Mouse (Mus musculus) embryonic facial prominence, embryonic 10.5 days (tissue): ENCODE measurements at regions not wholly inside any gene's neighbourhood (a gene's known extent, or its start where the extent isn't known, plus 50 kb on each side); places are given as distances from the start of the nearest gene placed in this dataset.
A peak's percentile ranks its signal among the peaks of the same experiment; 100 is the strongest.

ENCODE experiments used
- DNase-seq: peaks from one replicate; pipeline ENCODE4 v3.0.0-alpha.2; 2017; ENCODE audit warnings: low spot score
- H3K27ac ChIP-seq: fragments of 300-500 bp; sonication (generic); replicated peaks from 2 replicates; pipeline ENCODE4 v1.5.1; 2016; ENCODE audit warnings: mild to moderate bottlenecking
- H3K27me3 ChIP-seq: fragments of 300-500 bp; sonication (generic); replicated peaks from 2 replicates; pipeline ENCODE4 v1.6.1; 2016; ENCODE audit warnings: low read depth, mild to moderate bottlenecking; ENCODE audit not compliant: poor library complexity, severe bottlenecking
- H3K36me3 ChIP-seq: fragments of 300-500 bp; sonication (generic); replicated peaks from 2 replicates; pipeline ENCODE4 v1.6.1; 2016; ENCODE audit warnings: mild to moderate bottlenecking, moderate library complexity
- H3K4me1 ChIP-seq: fragments of 300-500 bp; sonication (generic); 2 replicates; pipeline ENCODE4 v1.6.1; 2016
- H3K4me3 ChIP-seq: fragments of 300-500 bp; sonication (generic); 2 replicates; pipeline ENCODE4 v1.5.1; 2016; ENCODE audit warnings: mild to moderate bottlenecking, moderate library complexity
- H3K9me3 ChIP-seq: fragments of 300-500 bp; sonication (generic); 2 replicates; pipeline ENCODE4 v1.6.1; 2016; ENCODE audit warnings: mild to moderate bottlenecking
- WGBS: fragments of 180-500 bp; shearing (Covaris S2); methylation state at CpG from one replicate; pipeline ENCODE4 v1.1.7; 2016; 5-methylcytosine and 5-hydroxymethylcytosine counted together

- peak; percentile 50 for DNase-seq
- 37% methylated on average over 11 of the region's 11 CpGs for WGBS
- Histone ChIP-seq H3K9me3 (no peaks in the 10 kb centered on the region), H3K27ac (peak overlapping the region; percentile 81; the same call in 1 of the 2 replicates), H3K36me3 (no peaks in the 10 kb centered on the region), H3K4me3 (no peak overlapping the region), H3K4me1 (peaks cover 51% of the 10 kb centered on the region), H3K27me3 (no peaks in the 10 kb centered on the region)
Measured at GRCm38 (mm10) chr9:14175041-14175881, 99.6 kb upstream of the Sesn3 start.

GRCm38 (mm10) chr9:14179777-14180176 is 95.1 kb upstream of the Sesn3 start:
- no peaks in the 10 kb centered on the region for H3K36me3 ChIP-seq
- H3K4me1 ChIP-seq, result peaks cover 37% of the 10 kb centered on the region
- H3K9me3 ChIP-seq, result no peaks in the 10 kb centered on the region
- H3K27ac ChIP-seq, result no peak overlapping the region
- no peak for DNase-seq
- 85% methylated on average over 1 of the region's 1 CpGs for WGBS
- H3K27me3 ChIP-seq, result no peaks in the 10 kb centered on the region
- H3K4me3 ChIP-seq, result no peak overlapping the region

DNA sequence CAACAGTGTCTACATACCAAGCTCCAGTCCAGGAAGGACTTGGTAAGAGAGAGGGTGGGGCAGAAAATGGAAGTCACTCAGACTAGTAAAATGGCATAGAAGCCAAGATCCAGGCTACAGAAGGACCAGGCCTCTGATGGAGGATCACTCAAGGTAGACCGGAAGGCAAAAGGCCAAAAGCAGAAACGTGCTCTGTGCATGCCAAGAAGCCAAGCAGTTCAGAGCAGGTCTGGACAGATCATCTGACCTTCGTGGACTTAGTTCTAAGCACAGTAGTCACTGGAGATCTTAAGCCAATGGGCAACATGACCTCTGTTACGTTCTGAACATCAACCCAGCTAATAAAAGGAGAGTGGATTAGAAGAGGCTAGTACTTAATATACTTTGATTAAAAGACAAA is 90.6 kb upstream of the Sesn3 start:
- no peaks in the 10 kb centered on the region for H3K9me3 ChIP-seq
- no peaks in the 10 kb centered on the region for H3K27me3 ChIP-seq
- WGBS, result 87% methylated on average over 4 of the region's 4 CpGs
- no peak for DNase-seq
- no peak overlapping the region for H3K27ac ChIP-seq
- H3K36me3 ChIP-seq, result no peaks in the 10 kb centered on the region
- H3K4me1 ChIP-seq, result peaks cover 17% of the 10 kb centered on the region
- H3K4me3 ChIP-seq, result no peak overlapping the region

DNA sequence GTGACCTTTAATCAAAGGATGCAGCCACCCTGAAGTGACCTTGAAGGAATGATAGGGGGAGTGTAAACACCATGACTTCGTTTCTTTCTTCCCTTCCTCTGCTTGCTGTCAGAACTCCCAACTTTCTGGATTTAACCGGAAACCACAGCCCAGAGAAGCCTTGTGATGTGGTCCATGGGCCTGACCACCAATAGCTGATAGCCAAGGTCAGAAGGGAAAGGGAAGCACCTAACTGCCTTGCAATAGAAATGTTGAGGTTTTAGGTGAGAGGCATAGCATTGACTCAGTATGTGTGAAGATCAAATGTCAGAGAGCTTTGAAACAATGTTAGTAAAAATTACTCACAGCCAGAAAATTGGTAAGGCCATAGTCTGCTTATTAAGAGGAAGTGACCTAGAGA is 89.2 kb upstream of the Sesn3 start:
- no peak for DNase-seq
- Histone ChIP-seq H3K27me3 (no peaks in the 10 kb centered on the region), H3K4me3 (no peak overlapping the region), H3K27ac (no peak overlapping the region), H3K36me3 (no peaks in the 10 kb centered on the region), H3K4me1 (peaks cover 16% of the 10 kb centered on the region), H3K9me3 (no peaks in the 10 kb centered on the region)
- WGBS, result 67% methylated on average over 2 of the region's 2 CpGs

DNA sequence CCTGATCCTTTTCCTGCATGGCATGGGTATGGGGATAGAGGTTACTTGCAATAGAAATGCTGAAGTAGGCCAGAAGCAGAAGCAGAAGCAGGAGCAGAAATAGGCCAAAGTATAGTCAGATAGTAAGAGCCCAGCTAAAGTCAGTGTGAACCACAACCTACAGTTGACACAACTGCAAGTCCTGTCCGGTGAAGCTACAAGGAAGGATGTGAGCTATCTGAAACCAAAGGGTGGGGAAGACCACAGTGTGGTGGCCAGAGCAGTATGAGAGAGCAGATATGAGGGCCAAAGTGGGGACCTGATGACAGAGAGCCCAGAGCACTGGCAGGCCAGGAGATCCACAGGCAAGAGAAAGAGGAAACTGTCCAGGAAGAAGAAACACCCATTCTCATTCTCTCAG is 87.1 kb upstream of the Sesn3 start:
- WGBS, result 94% methylated on average over 1 of the region's 1 CpGs
- DNase-seq, result no peak
- H3K27me3 ChIP-seq, result no peaks in the 10 kb centered on the region

DNA sequence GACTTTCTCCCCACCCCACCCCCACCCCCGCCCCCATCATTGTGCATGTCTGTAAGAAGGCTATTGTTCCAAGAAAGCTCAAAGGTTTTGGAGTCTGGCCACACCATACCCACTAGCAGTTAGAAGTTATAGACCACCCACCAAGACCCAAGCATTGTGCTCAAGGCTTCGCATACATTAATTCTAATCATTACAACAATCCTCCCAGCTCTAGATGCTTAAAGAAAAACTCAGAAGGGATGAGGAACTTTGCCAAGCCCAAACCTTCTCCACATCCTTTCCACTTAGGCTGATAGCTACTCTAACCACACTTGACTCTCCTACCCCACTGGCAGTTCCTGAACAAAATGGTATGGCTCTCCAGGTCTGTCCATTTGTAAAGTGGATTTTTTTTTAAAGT is 86.4 kb upstream of the Sesn3 start:
- no peak for DNase-seq
- Histone ChIP-seq H3K4me1 (peaks cover 17% of the 10 kb centered on the region), H3K36me3 (no peaks in the 10 kb centered on the region), H3K27ac (no peak overlapping the region), H3K4me3 (no peak overlapping the region), H3K27me3 (no peaks in the 10 kb centered on the region), H3K9me3 (no peaks in the 10 kb centered on the region)
- 82% methylated on average over 2 of the region's 2 CpGs for WGBS

More for the DNA sequence above, 87.1 kb upstream of the Sesn3 start:
- H3K4me3 ChIP-seq, result no peak overlapping the region
- H3K4me1 ChIP-seq, result peaks cover 20% of the 10 kb centered on the region
- H3K9me3 ChIP-seq, result no peaks in the 10 kb centered on the region
- H3K36me3 ChIP-seq, result no peaks in the 10 kb centered on the region
- H3K27ac ChIP-seq, result no peak overlapping the region

DNA sequence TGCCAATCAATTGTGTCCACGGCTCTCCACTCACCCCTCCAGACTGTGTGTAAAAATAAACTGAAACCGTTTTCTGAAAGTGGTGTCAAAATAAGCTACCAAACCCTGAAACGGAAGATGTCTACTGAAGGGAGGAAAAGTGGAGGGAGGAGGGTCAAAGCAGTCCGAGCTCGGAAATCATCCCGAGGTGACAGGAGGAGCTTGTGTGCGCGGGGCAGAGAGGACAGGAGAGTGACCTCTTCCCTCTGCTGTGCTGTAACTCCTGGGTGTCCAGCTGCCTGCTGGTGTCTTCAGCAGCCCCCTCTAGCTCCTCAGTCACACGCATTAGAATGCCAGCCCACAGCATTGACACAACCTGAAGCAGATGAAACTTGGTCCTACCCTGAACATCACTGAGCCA is 84.2 kb upstream of the Sesn3 start:
- 71% methylated on average over 9 of the region's 9 CpGs for WGBS
- Histone ChIP-seq H3K27ac (no peak overlapping the region), H3K4me3 (no peak overlapping the region), H3K9me3 (no peaks in the 10 kb centered on the region), H3K4me1 (peaks cover 14% of the 10 kb centered on the region), H3K27me3 (no peaks in the 10 kb centered on the region), H3K36me3 (no peaks in the 10 kb centered on the region)
- no peak for DNase-seq

- WGBS, result 94% methylated on average over 5 of the region's 5 CpGs
- Histone ChIP-seq H3K9me3 (no peaks in the 10 kb centered on the region), H3K27ac (no peak overlapping the region), H3K27me3 (no peaks in the 10 kb centered on the region), H3K4me3 (no peak overlapping the region), H3K36me3 (no peaks in the 10 kb centered on the region), H3K4me1 (peaks cover 14% of the 10 kb centered on the region)
- no peak for DNase-seq
Measured at GRCm38 (mm10) chr9:14194748-14195147, 80.1 kb upstream of the Sesn3 start.

- H3K27me3 ChIP-seq, result no peaks in the 10 kb centered on the region
- H3K9me3 ChIP-seq, result no peaks in the 10 kb centered on the region
- no peak for DNase-seq
- H3K27ac ChIP-seq, result no peak overlapping the region
- WGBS, result 88% methylated on average over 3 of the region's 3 CpGs
- H3K4me3 ChIP-seq, result no peak overlapping the region
- H3K4me1 ChIP-seq, result no peaks in the 10 kb centered on the region
- no peaks in the 10 kb centered on the region for H3K36me3 ChIP-seq
Measured at GRCm38 (mm10) chr9:14199116-14199515, 75.8 kb upstream of the Sesn3 start.

- H3K4me1 ChIP-seq, result no peaks in the 10 kb centered on the region
- 75% methylated on average over 9 of the region's 9 CpGs for WGBS
- no peak for DNase-seq
- no peaks in the 10 kb centered on the region for H3K36me3 ChIP-seq
- H3K4me3 ChIP-seq, result no peak overlapping the region
- H3K27ac ChIP-seq, result no peak overlapping the region
- H3K9me3 ChIP-seq, result no peaks in the 10 kb centered on the region
- no peaks in the 10 kb centered on the region for H3K27me3 ChIP-seq
Measured at GRCm38 (mm10) chr9:14199983-14200700, 74.7 kb upstream of the Sesn3 start.

DNA sequence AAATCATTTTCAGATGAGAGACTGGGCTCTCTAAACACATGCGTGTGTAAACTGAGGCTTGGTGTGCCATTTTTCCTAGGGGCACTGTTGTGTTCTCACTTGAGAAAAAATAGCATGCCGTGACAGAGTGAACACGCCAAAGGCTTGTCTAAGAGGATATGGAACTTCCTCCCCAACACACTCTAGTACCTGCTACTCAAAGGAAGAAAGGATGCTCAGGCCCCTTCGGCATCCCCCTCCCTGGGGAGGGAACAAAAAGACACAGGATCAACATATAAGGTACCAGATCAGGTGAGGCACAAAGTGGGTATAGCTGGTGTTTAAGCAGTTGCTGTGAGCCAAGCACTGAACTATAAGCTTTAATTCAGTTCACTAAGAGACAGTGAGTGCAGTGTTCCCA is 74.0 kb upstream of the Sesn3 start:
- WGBS, result 87% methylated on average over 4 of the region's 4 CpGs
- Histone ChIP-seq H3K36me3 (no peaks in the 10 kb centered on the region), H3K27me3 (no peaks in the 10 kb centered on the region), H3K9me3 (no peaks in the 10 kb centered on the region), H3K4me3 (no peak overlapping the region), H3K4me1 (no peaks in the 10 kb centered on the region), H3K27ac (no peak overlapping the region)
- DNase-seq, result no peak

- H3K27ac ChIP-seq, result no peak overlapping the region
- H3K4me1 ChIP-seq, result 0 out of 2 replicates have a peak, but pooled peaks cover 3% of the 10 kb centered on the region
- no peaks in the 10 kb centered on the region for H3K27me3 ChIP-seq
- H3K4me3 ChIP-seq, result no peak overlapping the region
- no peak for DNase-seq
- 87% methylated on average over 10 of the region's 10 CpGs for WGBS
- no peaks in the 10 kb centered on the region for H3K36me3 ChIP-seq
- no peaks in the 10 kb centered on the region for H3K9me3 ChIP-seq
Measured at GRCm38 (mm10) chr9:14202551-14203306, 72.1 kb upstream of the Sesn3 start.
